Mouse (Mus musculus): Measurements from ENCODE around the gene Nsg1. TPM values are rescaled to one million over a fixed set of nuclear protein-coding genes. Genes with fewer than 3 reads are reported as not detected.

Nsg1 gene
- polyA plus RNA-seq, 1 experiment from 2014 or later: 354 TPM

GRCm38 (mm10) chr5:38121699-38122098 lies 38.0 kb downstream of the Nsg1 start:
- Histone ChIP-seq H3K27ac (ENCODE audit: low read depth, low read length) (no peak overlapping the region), H3K36me3 (ENCODE audit: control insufficient read depth, insufficient read depth, low read length) (peaks cover 20% of the 10 kb centered on the region), H3K4me3 (ENCODE audit: low read depth, low read length) (no peak overlapping the region), H3K4me2 (ENCODE audit: low read length) (no peak overlapping the region), H3K27me3 (replicated peaks; ENCODE audit: control insufficient read depth, insufficient read depth, low read length) (no peaks in the 10 kb centered on the region), H3K9ac (ENCODE audit: low read length) (no peak overlapping the region), H3K9me3 (replicated peaks; ENCODE audit: control insufficient read depth, low read length) (no peaks in the 10 kb centered on the region), H3K4me1 (ENCODE audit: control insufficient read depth, insufficient read depth, low read length) (no peaks in the 10 kb centered on the region)
- ATAC-seq (no peak), DNase-seq (ENCODE audit: low spot score) (no peak)
- 86% methylated on average over 7 of the region's 7 CpGs for WGBS

GRCm38 (mm10) chr5:38119268-38119667 lies 40.4 kb downstream of the Nsg1 start:
- no peak overlapping the region for H3K4me2 ChIP-seq (ENCODE audit: low read length)
- H3K4me1 ChIP-seq (ENCODE audit: control insufficient read depth, insufficient read depth, low read length): no peaks in the 10 kb centered on the region
- WGBS: 93% methylated on average over 5 of the region's 5 CpGs
- no peaks in the 10 kb centered on the region for H3K27me3 ChIP-seq (replicated peaks; ENCODE audit: control insufficient read depth, insufficient read depth, low read length)
- H3K27ac ChIP-seq (ENCODE audit: low read depth, low read length): no peak overlapping the region
- no peak for ATAC-seq
- no peak overlapping the region for H3K9ac ChIP-seq (ENCODE audit: low read length)
- H3K9me3 ChIP-seq (replicated peaks; ENCODE audit: control insufficient read depth, low read length): no peaks in the 10 kb centered on the region
- no peak for DNase-seq (ENCODE audit: low spot score)
- no peak overlapping the region for H3K4me3 ChIP-seq (ENCODE audit: low read depth, low read length)
- peaks cover 23% of the 10 kb centered on the region for H3K36me3 ChIP-seq (ENCODE audit: control insufficient read depth, insufficient read depth, low read length)

DNA sequence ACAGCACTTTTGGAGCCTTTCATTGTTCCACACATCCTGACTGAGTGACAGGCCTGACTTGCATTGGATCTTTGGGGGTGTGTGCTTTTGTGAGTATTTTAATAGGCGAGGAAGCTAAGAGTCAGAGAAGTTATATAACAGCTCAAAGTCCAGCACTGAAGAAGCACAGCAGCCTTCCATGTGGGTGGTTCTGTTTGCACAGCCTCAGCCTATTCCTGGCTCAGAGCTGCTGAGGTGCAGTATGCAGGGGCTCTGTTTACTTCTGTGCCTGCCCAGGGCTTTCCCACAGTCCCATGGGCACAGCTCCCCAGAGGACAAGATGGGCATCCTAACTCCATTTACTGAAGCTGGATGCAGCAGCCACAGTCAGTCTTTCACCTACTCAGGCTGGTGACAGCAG lies 42.7 kb downstream of the Nsg1 start:
- ATAC-seq: no peak
- no peak for DNase-seq (ENCODE audit: low spot score)
- Histone ChIP-seq H3K36me3 (ENCODE audit: control insufficient read depth, insufficient read depth, low read length) (peaks cover 23% of the 10 kb centered on the region), H3K4me2 (ENCODE audit: low read length) (no peak overlapping the region), H3K9ac (ENCODE audit: low read length) (no peak overlapping the region), H3K4me1 (ENCODE audit: control insufficient read depth, insufficient read depth, low read length) (no peaks in the 10 kb centered on the region), H3K9me3 (replicated peaks; ENCODE audit: control insufficient read depth, low read length) (no peaks in the 10 kb centered on the region), H3K27me3 (replicated peaks; ENCODE audit: control insufficient read depth, insufficient read depth, low read length) (no peaks in the 10 kb centered on the region), H3K27ac (ENCODE audit: low read depth, low read length) (no peak overlapping the region), H3K4me3 (ENCODE audit: low read depth, low read length) (no peak overlapping the region)
- WGBS: 83% methylated on average over 1 of the region's 1 CpGs

GRCm38 (mm10) chr5:38114526-38114925 lies 45.2 kb downstream of the Nsg1 start:
- Histone ChIP-seq H3K4me3 (ENCODE audit: low read depth, low read length) (no peak overlapping the region), H3K4me1 (ENCODE audit: control insufficient read depth, insufficient read depth, low read length) (no peaks in the 10 kb centered on the region), H3K4me2 (ENCODE audit: low read length) (no peak overlapping the region), H3K27me3 (replicated peaks; ENCODE audit: control insufficient read depth, insufficient read depth, low read length) (no peaks in the 10 kb centered on the region), H3K9ac (ENCODE audit: low read length) (no peak overlapping the region), H3K27ac (ENCODE audit: low read depth, low read length) (no peak overlapping the region), H3K9me3 (replicated peaks; ENCODE audit: control insufficient read depth, low read length) (no peaks in the 10 kb centered on the region), H3K36me3 (ENCODE audit: control insufficient read depth, insufficient read depth, low read length) (peaks cover 20% of the 10 kb centered on the region)
- no peak for DNase-seq (ENCODE audit: low spot score)
- ATAC-seq: no peak
- WGBS: 98% methylated on average over 2 of the region's 2 CpGs

DNA sequence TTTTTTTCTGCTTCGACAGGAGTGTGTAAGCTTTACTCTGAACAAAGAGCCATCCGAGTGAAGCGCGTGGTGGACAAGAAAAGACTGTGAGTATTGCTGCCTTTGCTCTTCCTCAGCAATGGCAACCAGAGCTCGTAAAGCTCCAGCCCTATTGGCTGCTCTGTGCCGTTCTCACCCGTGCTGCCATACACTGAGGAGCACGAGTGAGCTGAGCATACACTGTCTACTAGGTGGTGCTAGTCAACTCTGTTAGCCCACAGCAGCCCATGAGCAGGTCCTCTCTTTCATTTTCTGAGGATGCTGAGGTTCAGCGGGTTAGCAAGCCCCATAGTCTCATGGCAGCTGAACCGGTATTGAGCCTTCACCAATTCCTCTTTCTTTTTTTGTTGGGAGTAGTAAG lies 52.9 kb downstream of the Nsg1 start:
- H3K9me3 ChIP-seq (replicated peaks; ENCODE audit: control insufficient read depth, low read length): no peaks in the 10 kb centered on the region
- no peak overlapping the region for H3K4me2 ChIP-seq (ENCODE audit: low read length)
- H3K4me3 ChIP-seq (ENCODE audit: low read depth, low read length): no peak overlapping the region
- ATAC-seq (no peak), DNase-seq (ENCODE audit: low spot score) (no peak)
- no peak overlapping the region for H3K9ac ChIP-seq (ENCODE audit: low read length)
- H3K27me3 ChIP-seq (replicated peaks; ENCODE audit: control insufficient read depth, insufficient read depth, low read length): no peaks in the 10 kb centered on the region
- peaks cover 14% of the 10 kb centered on the region; the same call in 1 of the 2 replicates for H3K36me3 ChIP-seq (ENCODE audit: control insufficient read depth, insufficient read depth, low read length)
- no peak overlapping the region for H3K27ac ChIP-seq (ENCODE audit: low read depth, low read length)
- no peaks in the 10 kb centered on the region for H3K4me1 ChIP-seq (ENCODE audit: control insufficient read depth, insufficient read depth, low read length)
- WGBS: 84% methylated on average over 10 of the region's 10 CpGs

DNA sequence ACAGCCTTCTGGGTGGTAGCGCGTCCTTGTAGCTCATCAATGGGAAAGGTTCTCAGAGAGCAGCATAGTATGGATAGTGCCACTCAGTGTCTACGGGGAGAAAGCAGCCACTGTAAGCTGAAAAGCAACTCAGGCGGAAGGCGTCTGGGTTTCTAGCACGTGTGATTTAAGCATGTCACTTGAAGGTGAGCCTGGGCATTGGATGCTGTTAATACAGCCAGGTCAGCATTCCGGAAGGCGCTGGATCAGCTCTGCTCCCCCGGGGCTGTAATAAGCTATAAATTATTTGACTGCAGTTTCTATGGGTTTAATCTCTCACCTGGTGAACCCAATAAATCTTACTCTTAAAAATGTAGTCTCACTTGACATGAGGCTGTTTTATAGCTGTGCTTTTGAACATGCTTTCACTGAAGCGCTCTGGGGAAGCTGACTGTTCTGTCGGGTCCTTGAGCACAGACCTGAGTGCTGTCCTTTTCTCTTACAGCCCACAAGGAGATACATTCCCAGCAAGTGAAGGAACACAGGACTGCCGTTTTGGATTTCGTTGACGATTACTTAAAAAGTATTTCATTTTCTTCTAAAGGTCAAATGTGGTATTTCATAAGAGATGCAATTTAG lies 53.5 kb downstream of the Nsg1 start:
- Histone ChIP-seq H3K9ac (ENCODE audit: low read length) (no peak overlapping the region), H3K4me1 (ENCODE audit: control insufficient read depth, insufficient read depth, low read length) (no peaks in the 10 kb centered on the region), H3K9me3 (replicated peaks; ENCODE audit: control insufficient read depth, low read length) (no peaks in the 10 kb centered on the region), H3K4me3 (ENCODE audit: low read depth, low read length) (no peak overlapping the region), H3K36me3 (ENCODE audit: control insufficient read depth, insufficient read depth, low read length) (peaks cover 14% of the 10 kb centered on the region; the same call in 1 of the 2 replicates), H3K27ac (ENCODE audit: low read depth, low read length) (no peak overlapping the region), H3K4me2 (ENCODE audit: low read length) (no peak overlapping the region), H3K27me3 (replicated peaks; ENCODE audit: control insufficient read depth, insufficient read depth, low read length) (no peaks in the 10 kb centered on the region)
- ATAC-seq (no peak), DNase-seq (ENCODE audit: low spot score) (no peak)
- 91% methylated on average over 14 of the region's 14 CpGs for WGBS

DNA sequence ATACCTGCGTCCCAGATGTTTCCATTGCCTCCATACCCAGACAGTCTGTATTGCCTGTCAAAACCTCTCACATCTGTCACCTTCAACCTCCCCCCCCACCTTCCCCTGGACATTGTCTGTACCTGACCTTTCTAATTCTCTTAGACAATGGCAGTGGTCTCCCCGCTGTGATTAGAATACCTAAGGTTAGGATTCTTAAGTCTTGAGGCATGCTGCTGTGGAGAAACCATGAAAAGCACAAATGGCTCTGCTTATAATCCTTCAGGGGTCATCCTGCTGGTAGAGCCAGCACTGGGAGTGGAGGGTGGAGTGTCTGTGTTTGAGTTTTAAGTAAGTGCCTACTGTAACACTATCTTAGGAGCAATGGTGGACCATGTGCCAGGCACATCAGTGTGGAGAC lies 56.8 kb downstream of the Nsg1 start:
- no peaks in the 10 kb centered on the region for H3K4me1 ChIP-seq (ENCODE audit: control insufficient read depth, insufficient read depth, low read length)
- 83% methylated on average over 2 of the region's 2 CpGs for WGBS
- no peaks in the 10 kb centered on the region for H3K27me3 ChIP-seq (replicated peaks; ENCODE audit: control insufficient read depth, insufficient read depth, low read length)
- H3K9ac ChIP-seq (ENCODE audit: low read length): no peak overlapping the region
- ATAC-seq: no peak
- no peak overlapping the region for H3K4me2 ChIP-seq (ENCODE audit: low read length)
- no peak overlapping the region for H3K27ac ChIP-seq (ENCODE audit: low read depth, low read length)
- H3K4me3 ChIP-seq (ENCODE audit: low read depth, low read length): no peak overlapping the region
- no peaks in the 10 kb centered on the region for H3K9me3 ChIP-seq (replicated peaks; ENCODE audit: control insufficient read depth, low read length)
- DNase-seq (ENCODE audit: low spot score): no peak
- H3K36me3 ChIP-seq (ENCODE audit: control insufficient read depth, insufficient read depth, low read length): peaks cover 14% of the 10 kb centered on the region; the same call in 1 of the 2 replicates

- no peak for DNase-seq (ENCODE audit: low spot score)
- WGBS: 67% methylated on average over 2 of the region's 2 CpGs
- no peaks in the 10 kb centered on the region for H3K4me1 ChIP-seq (ENCODE audit: control insufficient read depth, insufficient read depth, low read length)
These were observed 60.5 kb downstream of the Nsg1 start for GRCm38 (mm10) chr5:38099139-38099676.

DNA sequence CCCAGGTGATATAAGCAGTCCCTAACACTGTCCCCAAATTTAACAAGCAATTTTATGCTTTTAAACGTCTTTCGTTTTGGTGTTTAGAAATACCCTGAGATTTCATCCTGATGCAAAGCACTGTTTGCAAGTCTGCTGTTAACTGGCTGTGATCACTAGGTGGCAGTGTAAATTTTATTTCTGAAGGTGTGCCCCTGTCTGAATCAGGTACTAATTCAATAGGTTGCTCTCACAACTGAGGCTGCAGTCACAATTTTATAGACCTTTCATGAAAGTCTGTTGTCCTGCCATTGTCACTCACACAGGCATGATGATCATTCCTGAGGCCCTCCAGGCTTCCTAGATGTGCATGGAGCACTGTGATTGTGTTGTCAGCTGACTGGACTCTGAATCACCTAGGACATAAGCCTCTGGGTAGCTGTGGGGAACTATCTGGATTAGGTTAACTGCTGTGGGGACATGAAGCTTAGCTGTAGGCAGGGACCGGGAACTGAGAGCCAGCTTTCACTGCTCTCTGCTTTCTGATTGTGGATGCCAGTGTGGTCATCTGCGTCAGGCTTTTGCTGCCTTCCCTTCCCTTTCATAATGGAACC lies 62.1 kb downstream of the Nsg1 start:
- H3K4me3 ChIP-seq (ENCODE audit: low read depth, low read length): no peak overlapping the region
- WGBS: 69% methylated on average over 4 of the region's 4 CpGs
- peak; percentile 57 for DNase-seq (ENCODE audit: low spot score)

More at GRCm38 (mm10) chr5:38099139-38099676, 60.5 kb downstream of the Nsg1 start:
- H3K9ac ChIP-seq (ENCODE audit: low read length): no peak overlapping the region
- H3K4me2 ChIP-seq (ENCODE audit: low read length): no peak overlapping the region
- no peak overlapping the region for H3K4me3 ChIP-seq (ENCODE audit: low read depth, low read length)
- H3K27me3 ChIP-seq (replicated peaks; ENCODE audit: control insufficient read depth, insufficient read depth, low read length): no peaks in the 10 kb centered on the region
- no peak overlapping the region for H3K27ac ChIP-seq (ENCODE audit: low read depth, low read length)
- no peaks in the 10 kb centered on the region for H3K9me3 ChIP-seq (replicated peaks; ENCODE audit: control insufficient read depth, low read length)
- no peak for ATAC-seq
- H3K36me3 ChIP-seq (ENCODE audit: control insufficient read depth, insufficient read depth, low read length): no peaks in the 10 kb centered on the region

More for the DNA sequence above, 62.1 kb downstream of the Nsg1 start:
- Histone ChIP-seq H3K9ac (ENCODE audit: low read length) (no peak overlapping the region), H3K4me2 (ENCODE audit: low read length) (no peak overlapping the region), H3K36me3 (ENCODE audit: control insufficient read depth, insufficient read depth, low read length) (no peaks in the 10 kb centered on the region), H3K27me3 (replicated peaks; ENCODE audit: control insufficient read depth, insufficient read depth, low read length) (no peaks in the 10 kb centered on the region), H3K4me1 (ENCODE audit: control insufficient read depth, insufficient read depth, low read length) (no peaks in the 10 kb centered on the region), H3K27ac (ENCODE audit: low read depth, low read length) (no peak overlapping the region), H3K9me3 (replicated peaks; ENCODE audit: control insufficient read depth, low read length) (no peaks in the 10 kb centered on the region)
- ATAC-seq: no peak
